Mouse (Mus musculus) cerebellum, postnatal 10 days (tissue): Measurements from ENCODE around the gene Scube3.
A peak's percentile ranks its signal among the peaks of the same experiment; 100 is the strongest.

Source experiments
- DNase-seq, 2 experiments: peaks; one replicate each; pipeline ENCODE4 v3.0.0; 2021; ENCODE audit warnings: mixed read lengths in 2 of 2

The Scube3 gene

GRCm38 (mm10) chr17:28135496-28135895 lies 6.4 kb upstream of the Scube3 start:
- DNase-seq, result no peak

- peak; percentile 73 to 76 for DNase-seq
These were observed 5.7 kb upstream of the Scube3 start for GRCm38 (mm10) chr17:28136266-28136665.

GRCm38 (mm10) chr17:28138013-28138412 lies 3.9 kb upstream of the Scube3 start:
- DNase-seq, result no peak

GRCm38 (mm10) chr17:28138685-28139084 lies 3.3 kb upstream of the Scube3 start:
- DNase-seq, result no peak

- no peak for DNase-seq
These were observed 1.3 kb upstream of the Scube3 start for GRCm38 (mm10) chr17:28140431-28141204.

GRCm38 (mm10) chr17:28141205-28141650 lies 713 bp upstream of the Scube3 start:
- DNase-seq, result no peak

- DNase-seq, result no peak
These were observed 1.0 kb downstream of the Scube3 start for GRCm38 (mm10) chr17:28142700-28143610.

- DNase-seq, result no peak
These were observed 1.8 kb downstream of the Scube3 start for GRCm38 (mm10) chr17:28143751-28144150.

GRCm38 (mm10) chr17:28144241-28144640 lies 2.3 kb downstream of the Scube3 start:
- DNase-seq, result no peak

- no peak for DNase-seq
These were observed 6.3 kb downstream of the Scube3 start for GRCm38 (mm10) chr17:28148288-28148687.

GRCm38 (mm10) chr17:28149734-28150133 lies 7.8 kb downstream of the Scube3 start:
- DNase-seq, result no peak

GRCm38 (mm10) chr17:28150456-28150855 lies 8.5 kb downstream of the Scube3 start:
- no peak for DNase-seq

GRCm38 (mm10) chr17:28153095-28153494 lies 11.2 kb downstream of the Scube3 start:
- DNase-seq, result no peak

GRCm38 (mm10) chr17:28154970-28155369 lies 13.0 kb downstream of the Scube3 start:
- DNase-seq, result no peak

- DNase-seq, result no peak
These were observed 18.4 kb downstream of the Scube3 start for GRCm38 (mm10) chr17:28160361-28160760.

- DNase-seq, result peak in 1 of 2 experiments; percentile 34
These were observed 19.5 kb downstream of the Scube3 start for GRCm38 (mm10) chr17:28161310-28161881.

GRCm38 (mm10) chr17:28163666-28164065 lies 21.7 kb downstream of the Scube3 start:
- peak; percentile 91 to 93 for DNase-seq

GRCm38 (mm10) chr17:28170460-28171305 lies 28.7 kb downstream of the Scube3 start:
- DNase-seq, result no peak

GRCm38 (mm10) chr17:28172690-28173089 lies 30.7 kb downstream of the Scube3 start:
- no peak for DNase-seq

GRCm38 (mm10) chr17:28176775-28177539 lies 35.0 kb downstream of the Scube3 start, which contains the start of gene Zfp523:
Gene Zfp523, plus strand, starts transcription at chr17:28177129.
- peak; percentile 98 for DNase-seq

- DNase-seq, result peak; percentile 81 to 82
These were observed 35.7 kb downstream of the Scube3 start for GRCm38 (mm10) chr17:28177540-28178046.
